Mouse (Mus musculus): ENCODE results near the gene Timp2. TPM values are rescaled to one million over a fixed set of nuclear protein-coding genes. Genes with fewer than 3 reads are reported as not detected.

Timp2 gene
- polyA plus RNA-seq, 1 experiment from 2014 or later, result 36.3 TPM

- Histone ChIP-seq H3K4me1 (replicated peaks) (peaks cover 44% of the 10 kb centered on the region), H3K36me3 (0 out of 2 replicates have a peak, but pooled peaks cover 2% of the 10 kb centered on the region), H3K27ac (no peak overlapping the region), H3K4me3 (no peak overlapping the region), H3K27me3 (ENCODE audit: insufficient read depth, poor library complexity, severe bottlenecking) (no peaks in the 10 kb centered on the region), H3K9me3 (no peaks in the 10 kb centered on the region)
- 96% methylated on average over 2 of the region's 2 CpGs for WGBS
- no peak for DNase-seq (ENCODE audit: low spot score)
Measured at GRCm38 (mm10) chr11:118347391-118347790, 8.1 kb downstream of the Timp2 start.

GRCm38 (mm10) chr11:118346395-118347096 lies 9.0 kb downstream of the Timp2 start:
- H3K4me1 ChIP-seq (replicated peaks), result peaks cover 52% of the 10 kb centered on the region
- no peaks in the 10 kb centered on the region for H3K36me3 ChIP-seq
- no peaks in the 10 kb centered on the region for H3K9me3 ChIP-seq
- no peak overlapping the region for H3K4me3 ChIP-seq
- WGBS, result 87% methylated on average over 8 of the region's 8 CpGs
- no peak for DNase-seq (ENCODE audit: low spot score)
- H3K27me3 ChIP-seq (ENCODE audit: insufficient read depth, poor library complexity, severe bottlenecking), result no peaks in the 10 kb centered on the region
- no peak overlapping the region for H3K27ac ChIP-seq

DNA sequence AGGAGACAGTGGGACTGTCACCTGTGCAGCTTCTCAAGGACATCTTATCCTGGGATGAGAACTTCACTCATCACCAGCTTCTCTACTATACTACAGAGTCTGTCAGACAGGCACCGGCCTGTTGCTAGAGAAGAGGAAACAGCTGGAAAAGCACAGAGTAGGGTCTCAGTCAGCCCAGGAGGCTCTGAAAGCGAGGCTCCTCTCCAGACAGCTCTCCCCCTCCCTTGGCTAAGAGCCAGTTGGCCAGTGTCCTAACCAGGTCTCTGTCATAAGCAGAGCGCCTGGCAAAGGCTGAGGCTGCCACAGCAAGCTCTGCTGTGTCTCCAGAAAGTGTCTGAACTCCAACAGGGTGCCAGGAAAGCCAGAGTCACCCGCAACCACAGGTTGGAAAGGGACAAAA lies 9.8 kb downstream of the Timp2 start:
- Histone ChIP-seq H3K27me3 (ENCODE audit: insufficient read depth, poor library complexity, severe bottlenecking) (no peaks in the 10 kb centered on the region), H3K4me3 (no peak overlapping the region), H3K36me3 (no peaks in the 10 kb centered on the region), H3K27ac (0 out of 2 replicates have a peak overlapping the region, but pooled peaks have one; percentile 9), H3K4me1 (replicated peaks) (peaks cover 56% of the 10 kb centered on the region), H3K9me3 (no peaks in the 10 kb centered on the region)
- WGBS, result 79% methylated on average over 4 of the region's 4 CpGs
- DNase-seq (ENCODE audit: low spot score), result no peak

DNA sequence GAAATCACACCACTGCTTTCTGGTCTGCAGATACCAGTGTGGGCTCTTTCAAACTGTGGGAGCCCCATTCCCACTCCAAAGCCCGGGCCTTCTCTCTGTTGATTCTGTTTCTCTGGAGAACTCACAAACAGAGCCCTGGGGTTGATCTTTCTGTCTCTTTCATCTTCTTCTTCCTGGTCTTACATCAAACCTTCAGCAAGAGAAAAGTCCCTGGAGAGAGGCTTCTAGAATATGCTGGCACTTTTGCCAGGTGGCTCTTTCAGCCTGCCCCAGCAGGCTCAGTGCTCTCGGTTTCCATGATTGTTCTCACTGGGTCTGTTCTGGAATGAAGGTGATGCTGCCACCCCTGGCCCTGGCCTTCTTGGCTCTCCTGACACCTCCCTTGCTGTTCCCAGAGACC lies 11.9 kb downstream of the Timp2 start:
- Histone ChIP-seq H3K9me3 (no peaks in the 10 kb centered on the region), H3K27me3 (ENCODE audit: insufficient read depth, poor library complexity, severe bottlenecking) (no peaks in the 10 kb centered on the region), H3K27ac (0 out of 2 replicates have a peak overlapping the region, but pooled peaks have one; percentile 5), H3K4me1 (replicated peaks) (peaks cover 42% of the 10 kb centered on the region), H3K4me3 (no peak overlapping the region), H3K36me3 (no peaks in the 10 kb centered on the region)
- DNase-seq (ENCODE audit: low spot score), result no peak
- 79% methylated on average over 2 of the region's 2 CpGs for WGBS

DNA sequence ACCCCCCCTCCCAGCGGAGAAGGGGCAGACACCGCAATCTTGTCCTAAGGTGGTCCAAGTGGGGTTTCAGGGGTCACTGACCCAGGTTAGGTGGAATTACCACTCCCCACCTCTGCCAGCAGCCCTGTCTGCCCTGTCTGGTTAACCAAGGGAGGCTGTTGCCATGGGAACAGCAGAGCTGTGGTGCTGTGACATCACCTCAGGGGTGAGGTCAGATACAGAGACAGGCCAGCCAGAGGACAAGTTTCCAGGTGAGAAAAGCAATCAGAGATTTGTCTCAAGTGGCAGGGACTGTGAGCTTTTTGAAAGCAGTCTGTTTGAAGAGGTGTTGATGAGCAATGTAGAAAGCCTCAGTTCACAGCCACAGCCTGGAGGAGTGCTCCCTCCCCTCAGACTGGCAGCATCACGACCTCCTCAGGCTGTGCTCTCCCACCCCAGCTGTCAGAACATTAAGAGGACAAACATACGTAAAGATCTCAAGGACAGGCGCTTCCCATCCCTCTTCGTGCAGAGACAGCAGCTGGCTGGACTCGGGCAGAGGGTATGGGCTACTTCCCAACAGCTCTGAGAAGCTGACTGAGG lies 13.0 kb downstream of the Timp2 start, which contains the start of gene Cep295nl:
Cep295nl (minus strand) TSS at position 101 of the 582 bp plus-strand sequence.
- no peak within 1 kb of the TSS for H3K4me3 ChIP-seq
- H3K9me3 ChIP-seq, result no peaks in the 10 kb centered on the region
- H3K27me3 ChIP-seq (ENCODE audit: insufficient read depth, poor library complexity, severe bottlenecking), result no peaks in the 10 kb centered on the region
- H3K36me3 ChIP-seq, result no peaks in the 10 kb centered on the region
- H3K27ac ChIP-seq, result peak within 1 kb of the TSS; percentile 19
- WGBS, result 40% methylated on average over 7 of the region's 7 CpGs
- H3K4me1 ChIP-seq (replicated peaks), result peaks cover 40% of the 10 kb centered on the region
- DNase-seq (ENCODE audit: low spot score), result peak; percentile 47

GRCm38 (mm10) chr11:118337491-118338168 lies 17.9 kb downstream of the Timp2 start:
- Histone ChIP-seq H3K27me3 (ENCODE audit: insufficient read depth, poor library complexity, severe bottlenecking) (no peaks in the 10 kb centered on the region), H3K36me3 (peaks cover 8% of the 10 kb centered on the region), H3K9me3 (no peaks in the 10 kb centered on the region), H3K4me3 (no peak overlapping the region), H3K27ac (no peak overlapping the region), H3K4me1 (replicated peaks) (peaks cover 24% of the 10 kb centered on the region)
- DNase-seq (ENCODE audit: low spot score), result no peak
- WGBS, result 87% methylated on average over 8 of the region's 8 CpGs

DNA sequence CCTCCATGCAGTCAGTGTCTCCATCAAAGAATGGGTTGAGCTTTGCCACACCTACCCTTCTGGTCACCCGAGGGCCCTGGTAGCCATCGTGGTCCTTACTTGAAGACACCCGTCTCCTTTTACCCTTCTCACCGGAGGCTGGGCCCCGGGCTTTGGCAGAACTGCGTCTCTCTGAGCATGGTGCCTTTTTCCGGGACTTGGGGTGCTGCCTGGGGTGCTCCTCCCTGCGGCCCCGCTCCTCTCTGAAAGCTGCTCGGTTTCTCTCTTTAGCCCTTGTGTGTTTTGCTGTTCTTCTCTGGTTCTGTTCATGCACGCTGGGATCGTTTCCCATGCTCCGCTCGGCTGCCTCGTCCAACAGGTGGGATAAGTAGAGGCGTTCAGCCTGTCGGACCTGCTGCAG lies 22.1 kb downstream of the Timp2 start:
- WGBS, result 90% methylated on average over 17 of the region's 17 CpGs
- H3K4me3 ChIP-seq, result no peak overlapping the region
- no peak overlapping the region for H3K27ac ChIP-seq
- H3K9me3 ChIP-seq, result peaks cover 3% of the 10 kb centered on the region; the same call in 1 of the 2 replicates
- H3K4me1 ChIP-seq (replicated peaks), result peaks cover 11% of the 10 kb centered on the region; the same call in 1 of the 2 replicates
- DNase-seq (ENCODE audit: low spot score), result no peak
- no peaks in the 10 kb centered on the region for H3K27me3 ChIP-seq (ENCODE audit: insufficient read depth, poor library complexity, severe bottlenecking)
- H3K36me3 ChIP-seq, result peaks cover 40% of the 10 kb centered on the region

GRCm38 (mm10) chr11:118332376-118332775 lies 23.2 kb downstream of the Timp2 start:
- Histone ChIP-seq H3K4me3 (no peak overlapping the region), H3K9me3 (peaks cover 3% of the 10 kb centered on the region; the same call in 1 of the 2 replicates), H3K27ac (no peak overlapping the region), H3K36me3 (peaks cover 41% of the 10 kb centered on the region), H3K4me1 (replicated peaks) (peaks cover 22% of the 10 kb centered on the region), H3K27me3 (ENCODE audit: insufficient read depth, poor library complexity, severe bottlenecking) (no peaks in the 10 kb centered on the region)
- WGBS, result 90% methylated on average over 11 of the region's 11 CpGs
- DNase-seq (ENCODE audit: low spot score), result no peak

GRCm38 (mm10) chr11:118330777-118331176 lies 24.8 kb downstream of the Timp2 start:
- no peak overlapping the region for H3K4me3 ChIP-seq
- H3K4me1 ChIP-seq (replicated peaks), result peaks cover 34% of the 10 kb centered on the region
- H3K9me3 ChIP-seq, result peaks cover 3% of the 10 kb centered on the region; the same call in 1 of the 2 replicates
- no peaks in the 10 kb centered on the region for H3K27me3 ChIP-seq (ENCODE audit: insufficient read depth, poor library complexity, severe bottlenecking)
- 95% methylated on average over 16 of the region's 16 CpGs for WGBS
- peaks cover 41% of the 10 kb centered on the region for H3K36me3 ChIP-seq
- no peak overlapping the region for H3K27ac ChIP-seq
- no peak for DNase-seq (ENCODE audit: low spot score)

- H3K9me3 ChIP-seq, result peaks cover 3% of the 10 kb centered on the region; the same call in 1 of the 2 replicates
- no peaks in the 10 kb centered on the region for H3K27me3 ChIP-seq (ENCODE audit: insufficient read depth, poor library complexity, severe bottlenecking)
- H3K4me3 ChIP-seq, result no peak overlapping the region
- H3K36me3 ChIP-seq, result peaks cover 41% of the 10 kb centered on the region
- peaks cover 34% of the 10 kb centered on the region for H3K4me1 ChIP-seq (replicated peaks)
- H3K27ac ChIP-seq, result no peak overlapping the region
- 95% methylated on average over 14 of the region's 14 CpGs for WGBS
- DNase-seq (ENCODE audit: low spot score), result no peak
Measured at GRCm38 (mm10) chr11:118330361-118330760, 25.2 kb downstream of the Timp2 start.

DNA sequence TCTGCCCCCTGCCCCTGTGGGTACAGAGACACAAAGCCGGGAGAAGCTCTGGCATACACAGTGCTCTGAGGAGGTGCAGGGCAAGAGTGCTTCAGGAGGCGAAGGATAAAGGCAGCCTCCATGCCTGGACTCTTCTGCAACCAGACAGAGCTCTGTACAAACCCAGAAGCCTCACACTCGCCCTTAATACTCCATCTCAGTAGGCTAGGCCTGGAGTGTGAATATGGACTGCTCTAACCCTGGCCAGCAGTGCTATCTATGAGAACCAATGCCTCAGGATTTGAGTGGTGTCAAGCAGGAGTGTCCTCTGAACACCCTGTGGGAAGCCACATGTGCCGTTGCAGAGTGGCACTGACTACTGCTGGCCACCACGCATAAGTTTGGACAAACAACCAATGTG lies 26.6 kb downstream of the Timp2 start:
- WGBS, result 89% methylated on average over 5 of the region's 5 CpGs
- Histone ChIP-seq H3K27ac (no peak overlapping the region), H3K9me3 (peaks cover 3% of the 10 kb centered on the region; the same call in 1 of the 2 replicates), H3K4me1 (replicated peaks) (peaks cover 35% of the 10 kb centered on the region), H3K27me3 (ENCODE audit: insufficient read depth, poor library complexity, severe bottlenecking) (no peaks in the 10 kb centered on the region), H3K36me3 (peaks cover 41% of the 10 kb centered on the region), H3K4me3 (no peak overlapping the region)
- DNase-seq (ENCODE audit: low spot score), result no peak

GRCm38 (mm10) chr11:118328511-118328910 lies 27.0 kb downstream of the Timp2 start:
- Histone ChIP-seq H3K27ac (no peak overlapping the region), H3K4me3 (no peak overlapping the region), H3K4me1 (replicated peaks) (peaks cover 35% of the 10 kb centered on the region), H3K27me3 (ENCODE audit: insufficient read depth, poor library complexity, severe bottlenecking) (no peaks in the 10 kb centered on the region), H3K9me3 (peaks cover 3% of the 10 kb centered on the region; the same call in 1 of the 2 replicates), H3K36me3 (peaks cover 38% of the 10 kb centered on the region)
- 93% methylated on average over 6 of the region's 6 CpGs for WGBS
- no peak for DNase-seq (ENCODE audit: low spot score)
